Mouse (Mus musculus): Measurements from ENCODE around the gene Bmyc. TPM values are rescaled to one million over a fixed set of nuclear protein-coding genes. Genes with fewer than 3 reads are reported as not detected.
"Not testable (repeated sequence)": the region's sequence is repeated elsewhere in the genome, so short reads cannot be mapped to it uniquely, and the experiment has no call there.

Bmyc gene
- polyA plus RNA-seq, 1 experiment = 36.4 TPM

GRCm38 (mm10) chr2:25696951-25697350 lies 9.6 kb upstream of the Bmyc start:
- 83% methylated on average over 4 of the region's 4 CpGs for WGBS
- no peak overlapping the region for H3K27ac ChIP-seq (ENCODE audit: control insufficient read depth, insufficient read depth, low read length)
- TF ChIP-seq CTCF (IDR thresholded peaks at IDR 0.05; ENCODE audit: borderline replicate concordance, control insufficient read depth, extremely low read depth, insufficient read depth, low read length, poor library complexity) (no peak), POLR2A (IDR thresholded peaks at IDR 0.05; ENCODE audit: control insufficient read depth, extremely low read depth, insufficient read depth, low read length, poor library complexity) (no peak)
- DNase-seq = no peak
- no peaks in the 10 kb centered on the region for H3K27me3 ChIP-seq (ENCODE audit: control insufficient read depth, insufficient read depth, low read length)
- no peak overlapping the region for H3K4me3 ChIP-seq (ENCODE audit: control insufficient read depth, insufficient read depth, low read length)
- H3K4me1 ChIP-seq (replicated peaks; ENCODE audit: control insufficient read depth, insufficient read depth, low read length) = no peaks in the 10 kb centered on the region
- H3K36me3 ChIP-seq (ENCODE audit: control insufficient read depth, insufficient read depth, low read length) = no peaks in the 10 kb centered on the region

GRCm38 (mm10) chr2:25698696-25699095 lies 7.8 kb upstream of the Bmyc start:
- H3K36me3 ChIP-seq (ENCODE audit: control insufficient read depth, insufficient read depth, low read length) = no peaks in the 10 kb centered on the region
- TF ChIP-seq POLR2A (IDR thresholded peaks at IDR 0.05; ENCODE audit: control insufficient read depth, extremely low read depth, insufficient read depth, low read length, poor library complexity) (no peak), CTCF (IDR thresholded peaks at IDR 0.05; ENCODE audit: borderline replicate concordance, control insufficient read depth, extremely low read depth, insufficient read depth, low read length, poor library complexity) (no peak)
- no peak overlapping the region for H3K27ac ChIP-seq (ENCODE audit: control insufficient read depth, insufficient read depth, low read length)
- 87% methylated on average over 2 of the region's 2 CpGs for WGBS
- no peak for DNase-seq
- H3K4me3 ChIP-seq (ENCODE audit: control insufficient read depth, insufficient read depth, low read length) = no peak overlapping the region
- H3K27me3 ChIP-seq (ENCODE audit: control insufficient read depth, insufficient read depth, low read length) = no peaks in the 10 kb centered on the region
- no peaks in the 10 kb centered on the region for H3K4me1 ChIP-seq (replicated peaks; ENCODE audit: control insufficient read depth, insufficient read depth, low read length)

GRCm38 (mm10) chr2:25699743-25700142 lies 6.8 kb upstream of the Bmyc start, which contains the start of gene Obp2a:
Gene Obp2a, plus strand, starts transcription at chr2:25700043.
- not testable (repeated sequence) for H3K4me3 ChIP-seq (ENCODE audit: control insufficient read depth, insufficient read depth, low read length); DNase-seq; H3K27ac ChIP-seq (ENCODE audit: control insufficient read depth, insufficient read depth, low read length); H3K36me3 ChIP-seq (ENCODE audit: control insufficient read depth, insufficient read depth, low read length); H3K27me3 ChIP-seq (ENCODE audit: control insufficient read depth, insufficient read depth, low read length); H3K4me1 ChIP-seq (replicated peaks; ENCODE audit: control insufficient read depth, insufficient read depth, low read length)
- 92% methylated on average over 3 of the region's 3 CpGs for WGBS

- DNase-seq = no peak
- H3K36me3 ChIP-seq (ENCODE audit: control insufficient read depth, insufficient read depth, low read length) = no peaks in the 10 kb centered on the region
- H3K27me3 ChIP-seq (ENCODE audit: control insufficient read depth, insufficient read depth, low read length) = no peaks in the 10 kb centered on the region
- H3K4me1 ChIP-seq (replicated peaks; ENCODE audit: control insufficient read depth, insufficient read depth, low read length) = no peaks in the 10 kb centered on the region
- no peak overlapping the region for H3K4me3 ChIP-seq (ENCODE audit: control insufficient read depth, insufficient read depth, low read length)
- TF ChIP-seq CTCF (IDR thresholded peaks at IDR 0.05; ENCODE audit: borderline replicate concordance, control insufficient read depth, extremely low read depth, insufficient read depth, low read length, poor library complexity) = no peak
- TF ChIP-seq POLR2A (IDR thresholded peaks at IDR 0.05; ENCODE audit: control insufficient read depth, extremely low read depth, insufficient read depth, low read length, poor library complexity) = no peak
- no peak overlapping the region for H3K27ac ChIP-seq (ENCODE audit: control insufficient read depth, insufficient read depth, low read length)
- 72% methylated on average over 5 of the region's 5 CpGs for WGBS
Measured at GRCm38 (mm10) chr2:25701001-25701400, 5.5 kb upstream of the Bmyc start.

- WGBS = 95% methylated on average over 4 of the region's 4 CpGs
- H3K27ac ChIP-seq (ENCODE audit: control insufficient read depth, insufficient read depth, low read length) = no peak overlapping the region
Measured at GRCm38 (mm10) chr2:25703706-25704105, 2.8 kb upstream of the Bmyc start.

GRCm38 (mm10) chr2:25708121-25708520 lies 1.6 kb downstream of the Bmyc start:
- no peaks in the 10 kb centered on the region for H3K36me3 ChIP-seq (ENCODE audit: control insufficient read depth, insufficient read depth, low read length)
- DNase-seq = peak; percentile 28
- H3K27me3 ChIP-seq (ENCODE audit: control insufficient read depth, insufficient read depth, low read length) = no peaks in the 10 kb centered on the region; the same call in 1 of the 2 replicates
- H3K27ac ChIP-seq (ENCODE audit: control insufficient read depth, insufficient read depth, low read length) = no peak overlapping the region
- 51% methylated on average over 2 of the region's 2 CpGs for WGBS
- no peak for TF ChIP-seq POLR2A (IDR thresholded peaks at IDR 0.05; ENCODE audit: control insufficient read depth, extremely low read depth, insufficient read depth, low read length, poor library complexity)
- TF ChIP-seq CTCF (IDR thresholded peaks at IDR 0.05; ENCODE audit: borderline replicate concordance, control insufficient read depth, extremely low read depth, insufficient read depth, low read length, poor library complexity) = no peak
- peaks cover 3% of the 10 kb centered on the region for H3K4me1 ChIP-seq (replicated peaks; ENCODE audit: control insufficient read depth, insufficient read depth, low read length)
- no peak overlapping the region for H3K4me3 ChIP-seq (ENCODE audit: control insufficient read depth, insufficient read depth, low read length)

More at GRCm38 (mm10) chr2:25703706-25704105, 2.8 kb upstream of the Bmyc start:
- Histone ChIP-seq H3K4me3 (ENCODE audit: control insufficient read depth, insufficient read depth, low read length) (no peak overlapping the region), H3K36me3 (ENCODE audit: control insufficient read depth, insufficient read depth, low read length) (no peaks in the 10 kb centered on the region), H3K4me1 (replicated peaks; ENCODE audit: control insufficient read depth, insufficient read depth, low read length) (peaks cover 3% of the 10 kb centered on the region), H3K27me3 (ENCODE audit: control insufficient read depth, insufficient read depth, low read length) (no peaks in the 10 kb centered on the region; the same call in 1 of the 2 replicates)
- no peak for DNase-seq
- TF ChIP-seq CTCF (IDR thresholded peaks at IDR 0.05; ENCODE audit: borderline replicate concordance, control insufficient read depth, extremely low read depth, insufficient read depth, low read length, poor library complexity) (no peak), POLR2A (IDR thresholded peaks at IDR 0.05; ENCODE audit: control insufficient read depth, extremely low read depth, insufficient read depth, low read length, poor library complexity) (no peak)

- 100% methylated on average over 1 of the region's 1 CpGs for WGBS
Measured at GRCm38 (mm10) chr2:25709056-25709455, 2.5 kb downstream of the Bmyc start.

GRCm38 (mm10) chr2:25709791-25710190 lies 3.3 kb downstream of the Bmyc start:
- WGBS = 91% methylated on average over 2 of the region's 2 CpGs
- not testable (repeated sequence) for H3K36me3 ChIP-seq (ENCODE audit: control insufficient read depth, insufficient read depth, low read length); H3K4me1 ChIP-seq (replicated peaks; ENCODE audit: control insufficient read depth, insufficient read depth, low read length); H3K4me3 ChIP-seq (ENCODE audit: control insufficient read depth, insufficient read depth, low read length); H3K27me3 ChIP-seq (ENCODE audit: control insufficient read depth, insufficient read depth, low read length); DNase-seq; H3K27ac ChIP-seq (ENCODE audit: control insufficient read depth, insufficient read depth, low read length)

More at GRCm38 (mm10) chr2:25709056-25709455, 2.5 kb downstream of the Bmyc start:
- not testable (repeated sequence) for H3K4me1 ChIP-seq (replicated peaks; ENCODE audit: control insufficient read depth, insufficient read depth, low read length); H3K27me3 ChIP-seq (ENCODE audit: control insufficient read depth, insufficient read depth, low read length); H3K27ac ChIP-seq (ENCODE audit: control insufficient read depth, insufficient read depth, low read length); H3K36me3 ChIP-seq (ENCODE audit: control insufficient read depth, insufficient read depth, low read length); DNase-seq; H3K4me3 ChIP-seq (ENCODE audit: control insufficient read depth, insufficient read depth, low read length)

GRCm38 (mm10) chr2:25711641-25712040 lies 5.1 kb downstream of the Bmyc start:
- DNase-seq; H3K27me3 ChIP-seq (ENCODE audit: control insufficient read depth, insufficient read depth, low read length); H3K4me1 ChIP-seq (replicated peaks; ENCODE audit: control insufficient read depth, insufficient read depth, low read length); H3K36me3 ChIP-seq (ENCODE audit: control insufficient read depth, insufficient read depth, low read length); H3K27ac ChIP-seq (ENCODE audit: control insufficient read depth, insufficient read depth, low read length); H3K4me3 ChIP-seq (ENCODE audit: control insufficient read depth, insufficient read depth, low read length): not testable (repeated sequence)
- WGBS = 78% methylated on average over 3 of the region's 3 CpGs

Data from thymus, adult 2 months (tissue).